9 mouse cellular contexts compared by ENCODE assay signal in the genomic region with DNA sequence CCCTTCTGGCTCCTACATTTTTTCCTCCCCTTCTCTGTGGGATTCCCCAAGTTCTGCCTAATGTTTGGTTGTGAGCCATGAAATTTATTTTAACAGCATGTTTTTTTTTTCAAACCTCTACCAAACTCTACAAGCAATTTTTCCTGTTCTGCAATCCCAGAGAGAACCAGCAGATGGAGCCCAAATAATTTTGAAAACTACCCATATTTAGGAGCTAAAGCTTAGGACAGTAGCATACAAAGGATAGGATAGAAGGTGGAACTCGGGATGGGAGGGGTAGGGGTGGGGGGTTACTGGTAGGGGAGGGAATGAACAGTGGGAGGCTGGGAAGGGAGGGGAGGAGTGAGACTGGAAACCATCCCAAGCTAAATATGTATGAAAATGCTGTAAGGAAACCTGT. TPM values are rescaled to one million over a fixed set of nuclear protein-coding genes. Genes with fewer than 3 reads are reported as not detected.
DNase-seq lines count a peak whose midpoint lies in the region; TF ChIP-seq lines count a peak whose summit lies in the region.
"Had no signal": no experiment of that assay in that cellular context is flagged by ENCODE, and none has a peak within 500 bp of the region (broad histone marks: within the 10 kb centered on the region; RNA-seq: fewer than 3 reads in every experiment).

No protein-coding gene starts in this region.

- peak; percentile 26 for DNase-seq in gastrocnemius, adult 18-20 months (ENCODE audit: low spot score)
- no peak for DNase-seq in gastrocnemius, postnatal 4 days (ENCODE audit: low spot score in 2 of 2)
- peak; percentile 35 for DNase-seq in ovary, postnatal 14 days (ENCODE audit: low spot score)
- DNase-seq in ovary, postnatal 10 days (ENCODE audit: low spot score): no peak
- DNase-seq in left cerebral cortex, postnatal 25 days (ENCODE audit: low spot score in 2 of 2): peak; percentile 54 to 60
- DNase-seq in thymus, postnatal 25 days: peak; percentile 23
- DNase-seq in gastrocnemius, postnatal 10 days: no peak

- no peak overlapping the region for H3K27ac ChIP-seq in bone marrow macrophage, adult 2 months (ENCODE audit: insufficient read depth, low read depth, low read length)
- H3K27ac ChIP-seq: limb, embryonic 12.5 days had no signal

- intact Hi-C loops in left cerebral cortex, postnatal 25 days (cut with DNase I): loop anchor here (5.0 kb wide), 2 partner anchors 355 to 540 kb away; no protein-coding TSS in a partner anchor

- TF ChIP-seq POLR2A in bone marrow macrophage, adult 2 months (IDR thresholded peaks at IDR 0.05; ENCODE audit: borderline replicate concordance, low read depth, low read length): no peak

- peak; percentile 16; the same call in 1 of the 2 replicates for TF ChIP-seq CTCF in bone marrow macrophage, adult 2 months (IDR thresholded peaks at IDR 0.05; ENCODE audit: low read depth, low read length)

- H3K4me3 ChIP-seq in bone marrow macrophage, adult 2 months (ENCODE audit: insufficient read depth, low read length): no peak overlapping the region
- H3K4me3 ChIP-seq: limb, embryonic 12.5 days had no signal

- H3K4me1 ChIP-seq in bone marrow macrophage, adult 2 months (ENCODE audit: control insufficient read depth, insufficient read depth, low read length): peaks cover 10% of the 10 kb centered on the region
- H3K4me1 ChIP-seq: limb, embryonic 12.5 days had no signal

RNA-seq across cellular contexts. Expression of a gene that starts 34.6 kb away (rescaled TPM):
- total RNA-seq in gastrocnemius, adult 18-20 months (2021): 10 to 100 TPM; 38.2 to 38.7 TPM
- 10 to 100 TPM; 31.5 to 38.2 TPM for total RNA-seq in gastrocnemius, postnatal 4 days (2021)
- polyA plus RNA-seq in bone marrow macrophage, adult 2 months (2012; ENCODE audit: insufficient read depth, insufficient read length, missing spikeins): 25.5 and 26.4 TPM in 2 replicates
- total RNA-seq in left cerebral cortex, postnatal 25 days (2021): 10 to 100 TPM; 21.3 to 21.5 TPM
- total RNA-seq in gastrocnemius, postnatal 10 days (2021): 10 to 100 TPM; 28.5 to 32.2 TPM

Comparison
In these comparisons a context has a peak if more than half of its experiments do, and no peak if none do; other contexts are left out.
1. DNase-seq: peak in gastrocnemius, adult 18-20 months (single experiment), ovary, postnatal 14 days (single experiment), left cerebral cortex, postnatal 25 days (2 of 2) and thymus, postnatal 25 days (single experiment); none in gastrocnemius, postnatal 4 days (0 of 2), ovary, postnatal 10 days (single experiment) and gastrocnemius, postnatal 10 days (single experiment).